Mouse (Mus musculus): ENCODE data around the gene Olfr432.

DNA sequence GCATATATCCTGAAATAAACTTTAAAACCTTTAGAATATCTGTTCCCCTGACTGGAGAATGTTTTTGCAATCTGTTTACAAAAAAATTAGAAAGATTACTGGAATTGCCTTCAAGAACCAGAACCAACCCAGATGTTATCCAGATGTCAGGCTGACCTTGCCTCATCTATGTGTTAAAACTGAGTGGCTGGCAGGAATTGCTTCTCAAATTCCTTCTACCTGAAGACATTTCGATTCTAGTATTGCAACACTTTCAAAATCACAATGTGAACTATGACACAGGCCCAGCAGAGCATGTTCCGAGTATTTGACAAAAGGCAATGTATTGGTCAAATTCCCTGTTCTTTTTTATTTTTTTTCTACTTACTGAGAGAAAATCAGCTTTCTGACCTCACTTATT is 4.6 kb upstream of the Olfr432 start:
- TF ChIP-seq CTCF (IDR thresholded peaks at IDR 0.05; ENCODE audit: borderline replicate concordance, extremely low read depth, insufficient read depth, insufficient read length) (no peak), POLR2A (IDR thresholded peaks at IDR 0.05; ENCODE audit: borderline replicate concordance, extremely low read depth, insufficient read depth, insufficient read length, poor library complexity, severe bottlenecking) (no peak)
